Mouse (Mus musculus) C2C12 (cell line): ENCODE results near the gene Ing3. TPM values are rescaled to one million over a fixed set of nuclear protein-coding genes. Genes with fewer than 3 reads are reported as not detected.

ENCODE experiments used
- H3K27me3 ChIP-seq: one replicate; pipeline ENCODE4 v1.6.1; 2011; ENCODE audit not compliant: control insufficient read depth, insufficient read depth, insufficient read length
- H3K36me3 ChIP-seq: one replicate; pipeline ENCODE4 v1.6.1; 2011; ENCODE audit not compliant: control insufficient read depth, insufficient read depth
- H3K4me3 ChIP-seq: one replicate; pipeline ENCODE4 v1.5.1; 2011; ENCODE audit warnings: mild to moderate bottlenecking, control low read depth; ENCODE audit not compliant: poor library complexity, insufficient read depth, severe bottlenecking
- H3K79me2 ChIP-seq: one replicate; pipeline ENCODE4 v1.6.1; 2011; ENCODE audit not compliant: control insufficient read depth, insufficient read depth
- H3K79me3 ChIP-seq: one replicate; pipeline ENCODE4 v1.6.1; 2011; ENCODE audit warnings: low read depth, control low read depth
- H3ac ChIP-seq: one replicate; pipeline ENCODE3; 2011; ENCODE audit warnings: low read depth; ENCODE audit not compliant: control insufficient read depth, insufficient read length
- CEBPB ChIP-seq: IDR thresholded peaks from one replicate; pipeline ENCODE4 v1.6.1; 2011; ENCODE audit warnings: low read depth, mild to moderate bottlenecking, control low read depth, moderate library complexity
- CTCF ChIP-seq: IDR thresholded peaks from one replicate; pipeline ENCODE4 v1.5.1; 2011; ENCODE audit not compliant: control insufficient read depth, insufficient read depth, insufficient read length
- FOSL1 ChIP-seq: IDR thresholded peaks from one replicate; pipeline ENCODE4 v1.8.0; 2011; ENCODE audit warnings: mild to moderate bottlenecking, low read length; ENCODE audit not compliant: poor library complexity, insufficient read depth, severe bottlenecking
- MAX ChIP-seq: IDR thresholded peaks from one replicate; pipeline ENCODE4 v1.6.1; 2011; ENCODE audit warnings: mild to moderate bottlenecking, control low read depth
- MYOD1 ChIP-seq: IDR thresholded peaks from one replicate; pipeline ENCODE4 v1.6.1; 2011; ENCODE audit warnings: low read depth; ENCODE audit not compliant: control insufficient read depth, insufficient read length
- MYOG ChIP-seq: IDR thresholded peaks from one replicate; pipeline ENCODE4 v1.6.1; 2011; ENCODE audit not compliant: control insufficient read depth, insufficient read length; ENCODE audit errors: extremely low read depth
- USF1 ChIP-seq: IDR thresholded peaks from one replicate; pipeline ENCODE4 v1.6.1; 2011; ENCODE audit warnings: low read depth, mild to moderate bottlenecking, control low read depth, moderate library complexity
- polyA plus RNA-seq: library from polyadenylated mRNA; unstranded; fragments of >200 nt; fragmentation: generic; extraction: Trizol; gene quantifications from one replicate; pipeline ENCODE4 v1.2.1, GENCODE M21; 2012; ENCODE audit warnings: missing spikeins

Ing3 gene
- polyA plus RNA-seq, 1 experiment, result 9.5 TPM

GRCm38 (mm10) chr6:21987554-21987953, 38.2 kb downstream of the Ing3 start:
- Histone ChIP-seq H3K27me3 (no peaks in the 10 kb centered on the region), H3K4me3 (no peak overlapping the region), H3K79me3 (no peaks in the 10 kb centered on the region), H3ac (no peak overlapping the region), H3K36me3 (no peaks in the 10 kb centered on the region), H3K79me2 (no peaks in the 10 kb centered on the region)
- TF ChIP-seq USF1 (no peak), MAX (no peak), FOSL1 (no peak), CTCF (no peak), CEBPB (no peak), MYOD1 (no peak), MYOG (no peak)

- Histone ChIP-seq H3K79me2 (no peaks in the 10 kb centered on the region), H3K79me3 (no peaks in the 10 kb centered on the region), H3K4me3 (no peak overlapping the region), H3K27me3 (no peaks in the 10 kb centered on the region), H3K36me3 (no peaks in the 10 kb centered on the region), H3ac (no peak overlapping the region)
- TF ChIP-seq MAX, result no peak
- TF ChIP-seq MYOG, result no peak
- no peak for TF ChIP-seq CTCF
- TF ChIP-seq USF1, result no peak
- no peak for TF ChIP-seq FOSL1
- TF ChIP-seq MYOD1, result no peak
Observed at GRCm38 (mm10) chr6:21988296-21988695, 38.9 kb downstream of the Ing3 start.

GRCm38 (mm10) chr6:21989081-21989480, 39.7 kb downstream of the Ing3 start:
- no peaks in the 10 kb centered on the region for H3K79me3 ChIP-seq
- no peak overlapping the region for H3ac ChIP-seq
- H3K36me3 ChIP-seq, result no peaks in the 10 kb centered on the region
- TF ChIP-seq FOSL1 (no peak), MYOG (no peak), USF1 (no peak)
- H3K4me3 ChIP-seq, result no peak overlapping the region
- no peaks in the 10 kb centered on the region for H3K27me3 ChIP-seq
- no peaks in the 10 kb centered on the region for H3K79me2 ChIP-seq

GRCm38 (mm10) chr6:21990181-21991135, 41.1 kb downstream of the Ing3 start:
- no peaks in the 10 kb centered on the region for H3K36me3 ChIP-seq
- TF ChIP-seq MAX (no peak), USF1 (no peak), MYOD1 (no peak), CEBPB (no peak), FOSL1 (no peak), CTCF (no peak), MYOG (no peak)
- no peaks in the 10 kb centered on the region for H3K79me2 ChIP-seq
- H3ac ChIP-seq, result no peak overlapping the region
- H3K79me3 ChIP-seq, result no peaks in the 10 kb centered on the region
- H3K27me3 ChIP-seq, result no peaks in the 10 kb centered on the region
- H3K4me3 ChIP-seq, result no peak overlapping the region

GRCm38 (mm10) chr6:21991151-21991550, 41.8 kb downstream of the Ing3 start:
- Histone ChIP-seq H3ac (no peak overlapping the region), H3K4me3 (no peak overlapping the region), H3K27me3 (no peaks in the 10 kb centered on the region), H3K79me2 (no peaks in the 10 kb centered on the region), H3K79me3 (no peaks in the 10 kb centered on the region), H3K36me3 (no peaks in the 10 kb centered on the region)
- no peak for TF ChIP-seq MYOG
- no peak for TF ChIP-seq USF1

- no peaks in the 10 kb centered on the region for H3K79me2 ChIP-seq
- no peaks in the 10 kb centered on the region for H3K79me3 ChIP-seq
- no peak overlapping the region for H3K4me3 ChIP-seq
- no peak overlapping the region for H3ac ChIP-seq
- no peaks in the 10 kb centered on the region for H3K27me3 ChIP-seq
- TF ChIP-seq MYOD1 (peak; percentile 85), CEBPB (no peak)
- H3K36me3 ChIP-seq, result no peaks in the 10 kb centered on the region
Observed at GRCm38 (mm10) chr6:21993070-21993469, 43.7 kb downstream of the Ing3 start.
